Mouse (Mus musculus): Measurements from ENCODE around the gene Knl1.

DNA sequence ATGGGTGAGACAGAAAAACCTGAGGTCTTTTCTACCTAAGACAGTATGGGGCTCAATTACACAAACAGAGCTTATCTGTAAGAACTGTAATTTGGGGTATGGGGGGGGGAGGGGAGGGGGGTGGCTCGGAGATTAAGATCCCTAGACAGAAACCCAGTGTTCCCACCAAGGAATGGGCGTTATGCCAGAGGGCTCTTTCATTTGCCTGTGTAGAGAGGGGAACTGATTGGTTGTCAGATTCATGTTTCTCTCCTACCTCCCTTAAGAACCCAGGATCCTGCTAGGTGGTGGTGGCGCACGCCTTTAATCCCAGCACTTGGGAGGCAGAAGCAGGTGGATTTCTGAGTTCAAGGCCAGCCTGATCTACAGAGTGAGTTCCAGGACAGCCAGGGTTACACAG is 27.4 kb upstream of the Knl1 start:
- TF ChIP-seq CTCF (IDR thresholded peaks at IDR 0.05), result no peak
- no peak for TF ChIP-seq EP300 (IDR thresholded peaks at IDR 0.05)
